Mouse (Mus musculus): ENCODE data around the gene Uts2.

DNA sequence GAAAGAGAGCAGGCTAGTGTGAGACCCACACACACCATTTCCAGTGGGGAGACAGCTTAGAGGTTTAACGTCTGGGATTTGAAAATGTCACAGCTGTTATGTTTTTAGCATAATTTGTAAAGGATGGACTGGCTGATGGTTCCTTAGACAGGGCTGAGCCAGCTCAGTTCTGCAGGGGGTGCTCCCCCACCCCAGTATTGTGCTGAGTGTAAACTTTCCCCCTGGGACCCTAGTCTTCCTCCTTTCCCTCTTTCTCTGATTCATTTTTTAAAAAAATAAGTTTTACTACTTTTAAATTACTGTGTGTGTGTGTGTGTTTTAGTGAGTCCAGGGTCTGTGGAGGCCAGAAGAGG, 39.8 kb upstream of the Uts2 start:
- TF ChIP-seq POLR2A (IDR thresholded peaks at IDR 0.05; ENCODE audit: borderline replicate concordance, extremely low read depth, insufficient read depth, insufficient read length, poor library complexity, severe bottlenecking) (no peak), CTCF (IDR thresholded peaks at IDR 0.05; ENCODE audit: borderline replicate concordance, extremely low read depth, insufficient read depth, insufficient read length) (no peak)

Measured in brain, embryonic 14.5 days (tissue).